ENCODE assay signal across 25 mouse cellular contexts in the genomic region with DNA sequence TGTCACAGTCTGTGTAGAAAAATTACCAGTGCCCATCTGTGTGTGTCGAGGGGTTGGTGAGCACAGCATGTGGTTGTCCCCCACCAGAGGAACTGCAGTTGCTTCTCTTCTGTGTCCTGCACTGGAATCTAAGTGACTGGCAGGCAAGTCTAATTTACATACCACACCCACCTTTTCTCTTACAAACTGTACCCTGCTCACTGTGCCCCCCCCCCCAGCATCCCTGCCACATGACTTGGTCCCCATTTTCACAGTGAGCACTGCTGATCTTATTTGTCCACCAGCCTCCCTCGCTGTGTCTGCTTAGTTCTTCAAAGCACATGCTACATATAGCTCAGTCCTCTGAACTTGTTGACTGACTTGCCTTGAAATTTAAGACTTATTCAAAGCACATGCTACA. TPM values are rescaled to one million over a fixed set of nuclear protein-coding genes. Genes with fewer than 3 reads are reported as not detected.
DNase-seq lines count a peak whose midpoint lies in the region; ATAC-seq lines count a peak whose summit lies in the region.
"Had no signal": no experiment of that assay in that cellular context is flagged by ENCODE, and none has a peak within 500 bp of the region (broad histone marks: within the 10 kb centered on the region; RNA-seq: fewer than 3 reads in every experiment).

No protein-coding gene starts in this region.

- H3K27ac ChIP-seq in midbrain, embryonic 11.5 days (ENCODE audit: low read depth, low read length), result no peak overlapping the region
- H3K27ac ChIP-seq in midbrain, embryonic 14.5 days (replicated peaks; ENCODE audit: low read depth, low read length), result no peak overlapping the region
- no peak overlapping the region for H3K27ac ChIP-seq in hindbrain, embryonic 12.5 days
- H3K27ac ChIP-seq in neural tube, embryonic 12.5 days, result no peak overlapping the region
- H3K27ac ChIP-seq: heart, embryonic 10.5 days had no signal

- DNase-seq in cerebellum, adult 11-12 months, result peak; percentile 28
- no peak for DNase-seq in cerebellum, adult 9-10 months
- DNase-seq in midbrain, embryonic 11.5 days (ENCODE audit: low spot score, missing footprints), result peak; percentile 89
- DNase-seq in midbrain, embryonic 14.5 days, result no peak
- no peak for DNase-seq in urinary bladder, postnatal 4 days (ENCODE audit: low spot score in 2 of 2)
- DNase-seq: adrenal gland, adult 2 months; cerebellum, postnatal 14 days; gastrocnemius, postnatal 25 days; heart, postnatal 10 days; kidney, adult 9 months; kidney, postnatal 4 days; lung, adult 2 months; lung, postnatal 36 days; retina, postnatal 1 day; right cerebral cortex, postnatal 4 days; thymus, postnatal 14 days had no signal

- H3K4me1 ChIP-seq in midbrain, embryonic 11.5 days (ENCODE audit: control insufficient read depth, insufficient read depth, low read length), result peaks cover 15% of the 10 kb centered on the region
- H3K4me1 ChIP-seq in midbrain, embryonic 14.5 days (ENCODE audit: control insufficient read depth, insufficient read depth, low read length), result no peaks in the 10 kb centered on the region
- H3K4me1 ChIP-seq in hindbrain, embryonic 12.5 days, result peaks cover 21% of the 10 kb centered on the region
- peaks cover 21% of the 10 kb centered on the region for H3K4me1 ChIP-seq in neural tube, embryonic 12.5 days
- H3K4me1 ChIP-seq: heart, embryonic 10.5 days had no signal

- H3K4me2 ChIP-seq in midbrain, embryonic 11.5 days, result no peak overlapping the region
- H3K4me2 ChIP-seq in midbrain, embryonic 14.5 days (ENCODE audit: low read length), result no peak overlapping the region
- no peak overlapping the region for H3K4me2 ChIP-seq in hindbrain, embryonic 12.5 days (replicated peaks)
- no peak overlapping the region for H3K4me2 ChIP-seq in neural tube, embryonic 12.5 days (replicated peaks)

- peak; percentile 63 for ATAC-seq in midbrain, embryonic 11.5 days (ENCODE audit: low FRiP score)
- ATAC-seq in midbrain, embryonic 14.5 days (ENCODE audit: low FRiP score, low TSS enrichment), result no peak
- ATAC-seq in hindbrain, embryonic 12.5 days (ENCODE audit: low FRiP score), result peak; percentile 64
- peak; percentile 61 for ATAC-seq in neural tube, embryonic 12.5 days (ENCODE audit: low FRiP score, low read depth)
- ATAC-seq in monocyte, adult 5-6 weeks (replicated peaks; ENCODE audit: insufficient number of reproducible peaks, low FRiP score, low TSS enrichment, poor library complexity, severe bottlenecking), result no peak
- ATAC-seq: inflammation-experienced regulatory T-cells, adult 6 months; midbrain, embryonic 16.5 days had no signal

- WGBS in midbrain, embryonic 11.5 days, result 36% methylated on average over 2 of the region's 2 CpGs
- WGBS in midbrain, embryonic 14.5 days, result 23% methylated on average over 2 of the region's 2 CpGs
- 9% methylated on average over 2 of the region's 2 CpGs for WGBS in hindbrain, embryonic 12.5 days
- 12% methylated on average over 2 of the region's 2 CpGs for WGBS in neural tube, embryonic 12.5 days

- no peak overlapping the region for H3K9ac ChIP-seq in midbrain, embryonic 11.5 days (ENCODE audit: low read length)
- no peak overlapping the region for H3K9ac ChIP-seq in midbrain, embryonic 14.5 days (replicated peaks; ENCODE audit: low read length)
- H3K9ac ChIP-seq in hindbrain, embryonic 12.5 days, result no peak overlapping the region
- H3K9ac ChIP-seq in neural tube, embryonic 12.5 days, result no peak overlapping the region

- no peak overlapping the region for H3K4me3 ChIP-seq in midbrain, embryonic 11.5 days (ENCODE audit: low read depth, low read length)
- H3K4me3 ChIP-seq in midbrain, embryonic 14.5 days (replicated peaks; ENCODE audit: low read depth, low read length), result no peak overlapping the region
- no peak overlapping the region for H3K4me3 ChIP-seq in hindbrain, embryonic 12.5 days
- H3K4me3 ChIP-seq in neural tube, embryonic 12.5 days, result no peak overlapping the region
- H3K4me3 ChIP-seq: heart, embryonic 10.5 days had no signal

- no peaks in the 10 kb centered on the region for H3K27me3 ChIP-seq in midbrain, embryonic 11.5 days (ENCODE audit: control insufficient read depth, insufficient read depth, low read length)
- H3K27me3 ChIP-seq in midbrain, embryonic 14.5 days (ENCODE audit: control insufficient read depth, insufficient read depth, low read length), result no peaks in the 10 kb centered on the region
- H3K27me3 ChIP-seq in hindbrain, embryonic 12.5 days, result no peaks in the 10 kb centered on the region; the same call in 1 of the 2 replicates
- no peaks in the 10 kb centered on the region for H3K27me3 ChIP-seq in neural tube, embryonic 12.5 days (replicated peaks)

- no peaks in the 10 kb centered on the region for H3K36me3 ChIP-seq in midbrain, embryonic 11.5 days (ENCODE audit: control insufficient read depth, insufficient read depth, low read length)
- H3K36me3 ChIP-seq in midbrain, embryonic 14.5 days (ENCODE audit: control insufficient read depth, insufficient read depth, low read length), result no peaks in the 10 kb centered on the region
- H3K36me3 ChIP-seq in hindbrain, embryonic 12.5 days, result no peaks in the 10 kb centered on the region
- no peaks in the 10 kb centered on the region for H3K36me3 ChIP-seq in neural tube, embryonic 12.5 days
- H3K36me3 ChIP-seq: heart, embryonic 10.5 days had no signal

- no peaks in the 10 kb centered on the region for H3K9me3 ChIP-seq in midbrain, embryonic 11.5 days (ENCODE audit: control insufficient read depth, low read length)
- H3K9me3 ChIP-seq in midbrain, embryonic 14.5 days (ENCODE audit: control insufficient read depth, low read length), result no peaks in the 10 kb centered on the region
- no peaks in the 10 kb centered on the region for H3K9me3 ChIP-seq in hindbrain, embryonic 12.5 days (replicated peaks)
- no peaks in the 10 kb centered on the region for H3K9me3 ChIP-seq in neural tube, embryonic 12.5 days
- H3K9me3 ChIP-seq: heart, embryonic 10.5 days had no signal

RNA-seq across cellular contexts. Expression of a gene that starts 22.2 kb away (rescaled TPM):
- 17.2 and 20.3 TPM in 2 replicates for polyA plus RNA-seq in midbrain, embryonic 11.5 days (2014; fragmentation: Nextera tagmentation; extraction: Ambion mirVana)
- polyA plus RNA-seq in midbrain, embryonic 14.5 days (2014; fragmentation: Nextera tagmentation; extraction: Ambion mirVana), result 66.2 and 73.1 TPM in 2 replicates
- polyA plus RNA-seq in hindbrain, embryonic 12.5 days (2016; fragmentation: Nextera tagmentation; extraction: Ambion mirVana), result 31.2 and 40.6 TPM in 2 replicates
- 38.5 and 42.9 TPM in 2 replicates for polyA plus RNA-seq in neural tube, embryonic 12.5 days (2016; fragmentation: Nextera tagmentation; extraction: Ambion mirVana)
- total RNA-seq in monocyte, adult 5-6 weeks (2017), result not detected in 3 replicates
- total RNA-seq: liver, adult 2 months; MEL; neutrophil, adult 5-6 weeks had no signal
- polyA plus RNA-seq: inflammation-experienced regulatory T-cells, adult 6 months; liver, adult 2 months had no signal

Comparison
In these comparisons a context has a peak if more than half of its experiments do, and no peak if none do; other contexts are left out.
1. DNase-seq: peak in cerebellum, adult 11-12 months (single experiment) and midbrain, embryonic 11.5 days (single experiment); none in cerebellum, adult 9-10 months (single experiment), midbrain, embryonic 14.5 days (single experiment) and urinary bladder, postnatal 4 days (0 of 2).
2. ATAC-seq: peak in midbrain, embryonic 11.5 days (single experiment), hindbrain, embryonic 12.5 days (single experiment) and neural tube, embryonic 12.5 days (single experiment); none in midbrain, embryonic 14.5 days (single experiment) and monocyte, adult 5-6 weeks (single experiment).